Mouse (Mus musculus) cerebellum, adult 18-20 months (tissue): ENCODE data around the gene Mast1.
"Not testable (repeated sequence)": the region's sequence is repeated elsewhere in the genome, so short reads cannot be mapped to it uniquely, and the experiment has no call there.

ENCODE experiments used
- DNase-seq, 2 experiments: peaks; one replicate each; pipeline ENCODE4 v3.0.0; 2021

Mast1 gene

GRCm38 (mm10) chr8:84908421-84909161, 28.6 kb downstream of the Mast1 start, which contains the start of gene Dnase2a:
TSS of gene Dnase2a (plus strand) at chr8:84908560.
- peak; percentile 80 to 91 for DNase-seq

- DNase-seq = not testable (repeated sequence)
Observed at GRCm38 (mm10) chr8:84907979-84908378, 29.2 kb downstream of the Mast1 start.

- DNase-seq = no peak
Observed at GRCm38 (mm10) chr8:84907493-84907892, 29.7 kb downstream of the Mast1 start.

- no peak for DNase-seq
Observed at GRCm38 (mm10) chr8:84907037-84907436, 30.1 kb downstream of the Mast1 start.

GRCm38 (mm10) chr8:84904351-84904750, 32.8 kb downstream of the Mast1 start:
- DNase-seq = no peak

GRCm38 (mm10) chr8:84902920-84903661, 34.1 kb downstream of the Mast1 start:
- DNase-seq = peak; percentile 94 to 98

- DNase-seq = peak in 1 of 2 experiments; percentile 27
Observed at GRCm38 (mm10) chr8:84902367-84902919, 34.7 kb downstream of the Mast1 start.

GRCm38 (mm10) chr8:84901752-84902151, 35.4 kb downstream of the Mast1 start, which contains the start of gene Klf1:
TSS of gene Klf1 (plus strand) at chr8:84901928.
- DNase-seq = no peak

GRCm38 (mm10) chr8:84901071-84901470, 36.1 kb downstream of the Mast1 start:
- DNase-seq = no peak

- no peak for DNase-seq
Observed at GRCm38 (mm10) chr8:84895963-84896362, 41.2 kb downstream of the Mast1 start.

- DNase-seq = peak; percentile 90 to 96
Observed at GRCm38 (mm10) chr8:84893709-84894134, 43.4 kb downstream of the Mast1 start, which contains the start of gene Gcdh. TSS of gene Gcdh (minus strand) at chr8:84893921.

GRCm38 (mm10) chr8:84892993-84893708, 44.0 kb downstream of the Mast1 start:
- DNase-seq = no peak

GRCm38 (mm10) chr8:84889141-84889540, 48.0 kb downstream of the Mast1 start:
- DNase-seq = no peak

- DNase-seq = no peak
Observed at GRCm38 (mm10) chr8:84888280-84888679, 48.9 kb downstream of the Mast1 start.

- no peak for DNase-seq
Observed at GRCm38 (mm10) chr8:84884728-84885127, 52.4 kb downstream of the Mast1 start.

- no peak for DNase-seq
Observed at GRCm38 (mm10) chr8:84878915-84879314, 58.2 kb downstream of the Mast1 start.

GRCm38 (mm10) chr8:84877297-84878035, 59.7 kb downstream of the Mast1 start:
- DNase-seq = peak; percentile 78 to 83

GRCm38 (mm10) chr8:84874339-84874738, 62.8 kb downstream of the Mast1 start:
- DNase-seq = no peak

GRCm38 (mm10) chr8:84873016-84873415, 64.1 kb downstream of the Mast1 start:
- DNase-seq = no peak

- peak; percentile 22 to 31 for DNase-seq
Observed at GRCm38 (mm10) chr8:84872309-84872965, 64.7 kb downstream of the Mast1 start.
